Mouse (Mus musculus) liver, embryonic 16.5 days (tissue): ENCODE results near the gene Sbf1. TPM values are rescaled to one million over a fixed set of nuclear protein-coding genes. Genes with fewer than 3 reads are reported as not detected.

Experiments used
- ATAC-seq: fragments of 200-750 bp; cut with Nextera tagmentation; 2 replicates; pipeline ENCODE4 v1.8.0; 2017; ENCODE audit warnings: low read depth, mild to moderate bottlenecking, moderate number of reproducible peaks, moderate library complexity
- H3K27ac ChIP-seq: fragments of 300-500 bp; sonication (generic); 2 replicates; pipeline ENCODE4 v1.5.1; 2014; ENCODE audit warnings: mild to moderate bottlenecking, low read length
- H3K27me3 ChIP-seq: fragments of 300-500 bp; sonication (generic); 2 replicates; pipeline ENCODE4 v1.6.1; 2014; ENCODE audit warnings: low read depth, low read length, mixed read lengths; ENCODE audit not compliant: control insufficient read depth, insufficient read depth
- H3K36me3 ChIP-seq: fragments of 300-500 bp; sonication (generic); 2 replicates; pipeline ENCODE4 v1.6.1; 2014; ENCODE audit warnings: mild to moderate bottlenecking; ENCODE audit not compliant: control insufficient read depth, insufficient read depth
- H3K4me1 ChIP-seq: fragments of 300-500 bp; sonication (generic); 2 replicates; pipeline ENCODE4 v1.6.1; 2014; ENCODE audit warnings: low read depth, low read length, mixed read lengths; ENCODE audit not compliant: control insufficient read depth
- H3K4me2 ChIP-seq: fragments of 300-500 bp; sonication (generic); 2 replicates; pipeline ENCODE4 v1.6.1; 2014; ENCODE audit warnings: low read depth, low read length, mixed read lengths
- H3K4me3 ChIP-seq: fragments of 300-500 bp; sonication (generic); 2 replicates; pipeline ENCODE4 v1.5.1; 2014; ENCODE audit warnings: low read depth, mild to moderate bottlenecking, low read length
- H3K9ac ChIP-seq: fragments of 300-500 bp; sonication (generic); 2 replicates; pipeline ENCODE4 v1.6.1; 2014; ENCODE audit warnings: low read depth, low read length
- H3K9me3 ChIP-seq: fragments of 300-500 bp; sonication (generic); replicated peaks from 2 replicates; pipeline ENCODE4 v1.6.1; 2016; ENCODE audit warnings: low read length; ENCODE audit not compliant: control insufficient read depth
- WGBS: fragments of 180-500 bp; shearing (Covaris S2); extraction: QIAGEN DNeasy Blood & Tissue Kit; methylation state at CpG from one replicate; pipeline ENCODE4 v1.1.7; 2014; ENCODE audit not compliant: insufficient replicate concordance; 5-methylcytosine and 5-hydroxymethylcytosine counted together
- polyA plus RNA-seq: library from polyadenylated mRNA; unstranded; fragments of >200 nt; fragmentation: Nextera tagmentation; extraction: Ambion mirVana; gene quantifications from 2 replicates; pipeline ENCODE4 v1.2.1, GENCODE M21; 2015

Gene Sbf1
- 20.7 and 23.1 TPM in 2 replicates for polyA plus RNA-seq

DNA sequence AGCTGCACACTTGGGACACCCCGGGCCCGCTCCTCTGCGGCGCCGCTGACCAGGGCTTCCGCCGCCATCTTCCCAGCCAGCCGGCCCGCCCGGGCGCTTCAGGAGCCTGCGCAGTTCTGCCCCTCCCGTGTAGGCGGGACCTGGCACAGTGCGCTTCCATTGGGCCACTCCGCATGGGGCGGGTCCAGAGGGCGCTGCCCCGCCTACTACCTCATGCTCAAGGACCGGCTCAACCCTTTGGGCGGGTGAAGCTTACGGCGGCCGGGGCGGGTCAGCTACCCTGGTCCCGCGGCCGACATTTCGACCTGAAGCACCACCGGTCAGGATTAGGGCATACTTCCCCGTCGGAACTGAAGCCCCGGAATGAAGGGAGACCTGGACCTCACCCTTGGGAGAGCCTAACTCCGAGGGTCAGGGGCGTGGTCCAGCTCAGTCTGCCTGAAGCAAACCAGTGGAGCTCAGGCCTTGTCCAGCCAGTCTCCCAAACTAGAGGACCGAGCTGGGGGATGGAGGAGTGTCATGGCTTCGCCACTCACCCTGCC, at the start of gene Sbf1:
Sbf1 (minus strand) TSS at position 122 of the 542 bp plus-strand sequence.
- ATAC-seq = peak; percentile 100
- Histone ChIP-seq H3K27me3 (no peaks in the 10 kb centered on the region), H3K27ac (peak within 1 kb of the TSS; percentile 59), H3K9me3 (no peaks in the 10 kb centered on the region), H3K36me3 (no peaks in the 10 kb centered on the region), H3K4me2 (peak within 1 kb of the TSS; percentile 93), H3K4me3 (peak within 1 kb of the TSS; percentile 97), H3K4me1 (peaks cover 36% of the 10 kb centered on the region), H3K9ac (peak within 1 kb of the TSS; percentile 96)
- WGBS = under 1% methylated on average over 37 of the region's 37 CpGs

DNA sequence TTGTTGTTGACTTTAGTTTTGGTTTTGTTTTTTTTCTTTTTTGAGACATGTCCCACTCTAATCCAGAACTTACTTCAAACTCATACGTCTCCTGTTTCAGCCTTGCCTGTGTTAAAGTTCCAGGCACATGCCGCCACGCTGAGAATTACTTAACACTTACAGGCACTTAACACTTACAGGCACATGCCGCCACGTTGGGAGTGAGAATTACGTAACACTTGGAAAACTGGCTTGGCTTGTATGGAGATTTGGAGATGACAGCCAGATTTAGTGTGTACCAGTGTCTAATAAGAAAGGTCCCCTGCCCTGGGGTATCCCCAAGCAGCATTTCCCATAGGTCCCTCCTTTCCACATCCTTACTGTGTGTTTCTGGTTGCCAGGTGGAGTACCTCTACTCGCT, 47.9 kb upstream of the Sbf1 start:
- 86% methylated on average over 7 of the region's 7 CpGs for WGBS
- peaks cover 69% of the 10 kb centered on the region for H3K36me3 ChIP-seq
- no peak overlapping the region for H3K4me3 ChIP-seq
- peaks cover 7% of the 10 kb centered on the region for H3K4me1 ChIP-seq
- H3K9ac ChIP-seq = no peak overlapping the region
- no peaks in the 10 kb centered on the region for H3K27me3 ChIP-seq
- no peak for ATAC-seq
- H3K9me3 ChIP-seq = no peaks in the 10 kb centered on the region
- H3K27ac ChIP-seq = no peak overlapping the region
- H3K4me2 ChIP-seq = no peak overlapping the region

DNA sequence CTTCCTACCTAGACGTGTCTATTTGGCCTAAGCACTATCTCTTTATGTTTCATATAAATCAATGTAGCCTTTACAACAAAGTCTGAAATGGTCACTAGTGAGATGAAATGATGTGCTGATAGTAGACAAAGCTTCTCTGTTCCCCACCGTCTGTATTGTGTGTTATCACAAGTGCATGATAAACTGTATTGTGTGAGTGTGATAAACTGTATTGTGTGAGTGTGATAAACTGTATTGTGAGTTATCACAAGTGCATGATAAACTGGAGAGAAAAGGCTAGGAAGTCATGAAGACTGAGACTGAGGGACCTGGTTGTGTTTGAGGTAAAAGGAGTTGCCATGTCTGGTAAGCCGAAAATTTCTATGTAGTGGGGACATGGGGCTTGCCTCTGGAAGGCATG, 43.7 kb upstream of the Sbf1 start:
- no peak overlapping the region for H3K27ac ChIP-seq
- peaks cover 27% of the 10 kb centered on the region for H3K4me1 ChIP-seq
- no peak overlapping the region for H3K9ac ChIP-seq
- no peak for ATAC-seq
- no peaks in the 10 kb centered on the region for H3K27me3 ChIP-seq
- H3K4me3 ChIP-seq = no peak overlapping the region
- H3K9me3 ChIP-seq = no peaks in the 10 kb centered on the region
- H3K36me3 ChIP-seq = peaks cover 28% of the 10 kb centered on the region
- no peak overlapping the region for H3K4me2 ChIP-seq
- WGBS = 42% methylated on average over 3 of the region's 3 CpGs

DNA sequence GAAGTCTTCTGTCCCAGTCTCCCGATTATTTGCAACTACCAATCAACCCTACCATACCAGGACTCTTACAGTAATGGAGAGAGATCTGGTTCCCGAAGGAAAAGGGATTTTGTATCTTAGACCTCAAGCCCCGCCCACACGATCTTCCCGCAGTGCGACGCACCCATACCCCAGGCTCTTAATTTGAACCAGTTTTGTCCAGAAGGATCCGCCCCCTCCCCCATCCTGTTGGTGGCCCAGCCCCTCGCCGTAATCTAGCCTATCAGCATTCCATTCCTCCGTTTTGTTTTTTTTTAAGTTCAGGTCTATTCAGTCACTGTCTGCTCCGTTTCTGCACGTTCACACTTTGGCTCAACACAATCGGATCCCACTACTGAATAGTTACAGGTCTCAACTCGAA, 41.3 kb upstream of the Sbf1 start:
- H3K27ac ChIP-seq = peak overlapping the region; percentile 79
- ATAC-seq = peak; percentile 64
- peaks cover 33% of the 10 kb centered on the region for H3K36me3 ChIP-seq
- peaks cover 28% of the 10 kb centered on the region for H3K4me1 ChIP-seq
- peak overlapping the region; percentile 76 for H3K4me2 ChIP-seq
- H3K4me3 ChIP-seq = peak overlapping the region; percentile 80
- H3K9ac ChIP-seq = peak overlapping the region; percentile 81
- whole genome bisulfite sequencing = under 1% methylated on average over 15 of the region's 15 CpGs
- H3K9me3 ChIP-seq = no peaks in the 10 kb centered on the region
- no peaks in the 10 kb centered on the region for H3K27me3 ChIP-seq

DNA sequence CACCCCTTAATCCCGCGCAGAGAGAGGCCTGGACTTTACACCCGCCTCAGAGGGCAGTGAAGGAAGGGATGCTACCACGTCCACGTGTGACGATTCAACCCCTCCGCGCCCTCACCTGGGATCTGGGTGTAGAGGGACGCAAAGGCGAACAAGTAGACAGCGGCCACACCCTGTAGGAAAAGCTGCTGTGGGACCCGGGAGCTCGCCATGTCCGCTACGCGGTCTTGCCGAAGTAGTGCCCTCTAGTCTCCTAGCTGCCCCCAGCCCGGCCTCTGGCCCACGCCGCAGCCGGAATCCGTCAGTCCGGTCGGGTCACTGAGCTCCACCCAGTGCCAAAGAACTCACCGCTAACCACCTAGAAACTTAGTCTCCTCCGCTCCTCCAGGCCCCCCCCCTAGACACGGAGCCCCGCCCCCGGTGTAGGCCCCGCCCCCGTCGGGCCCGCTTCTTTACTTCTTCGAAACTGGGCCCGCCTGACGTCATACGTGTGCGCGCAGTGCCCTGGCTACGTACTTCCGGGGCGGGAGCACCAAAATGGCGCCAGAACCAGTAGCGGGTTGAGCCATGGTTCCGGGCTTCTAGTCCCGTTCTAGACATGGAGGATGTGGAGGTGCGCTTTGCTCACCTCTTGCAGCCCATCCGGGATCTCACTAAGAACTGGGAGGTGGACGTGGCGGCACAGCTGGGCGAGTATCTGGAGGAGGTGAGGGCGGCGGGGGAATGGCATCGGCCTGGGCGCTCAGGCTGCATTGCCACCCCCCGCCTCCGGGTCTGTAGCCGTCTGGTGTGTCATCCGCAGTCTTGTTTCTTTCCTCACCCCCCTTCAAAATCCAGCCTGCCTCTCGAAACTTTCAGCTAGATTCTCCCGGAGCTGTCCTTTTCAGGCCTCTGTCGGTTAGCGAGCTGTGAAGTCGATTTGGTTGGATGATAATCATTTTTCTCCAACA, 40.4 kb upstream of the Sbf1 start, which contains the start of the genes Lmf2 and Ncaph2:
Lmf2 (minus strand) TSS at position 419 of the 947 bp plus-strand sequence.
Ncaph2 (plus strand) TSS at position 479 of the 947 bp plus-strand sequence.
- Histone ChIP-seq H3K27me3 (no peaks in the 10 kb centered on the region), H3K9me3 (no peaks in the 10 kb centered on the region), H3K4me3 (peak within 1 kb of the TSS; percentile 80), H3K4me1 (peaks cover 28% of the 10 kb centered on the region), H3K4me2 (peak within 1 kb of the TSS; percentile 86), H3K36me3 (peaks cover 35% of the 10 kb centered on the region), H3K27ac (peak within 1 kb of the TSS; percentile 88), H3K9ac (peak within 1 kb of the TSS; percentile 93)
- ATAC-seq = peak; percentile 90
- under 1% methylated on average over 64 of the region's 64 CpGs for WGBS

DNA sequence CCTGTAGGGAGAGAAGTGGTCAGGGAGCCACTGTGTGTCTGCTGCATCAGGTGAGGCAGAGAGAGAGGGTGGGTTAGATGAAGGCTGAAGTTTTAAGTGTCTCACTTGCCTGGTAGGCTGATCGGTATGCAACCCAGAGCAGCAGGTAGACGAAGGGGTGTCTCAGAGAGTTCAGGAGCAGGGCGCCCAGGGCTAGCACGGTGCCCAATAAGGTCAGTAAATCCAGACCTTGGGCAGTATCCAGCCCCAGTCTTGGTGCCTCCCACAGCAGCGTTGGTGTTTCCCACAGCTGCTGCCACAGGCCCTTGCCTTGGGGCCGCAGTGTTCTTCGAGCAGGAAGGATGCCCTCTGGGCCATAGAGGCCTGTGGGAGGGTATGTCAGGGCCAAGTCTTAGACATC, 39.3 kb upstream of the Sbf1 start:
- Histone ChIP-seq H3K27me3 (no peaks in the 10 kb centered on the region), H3K9ac (peak overlapping the region; percentile 93), H3K4me3 (peak overlapping the region; percentile 80), H3K4me1 (peaks cover 28% of the 10 kb centered on the region), H3K27ac (peak overlapping the region; percentile 88), H3K4me2 (peak overlapping the region; percentile 86), H3K36me3 (peaks cover 29% of the 10 kb centered on the region), H3K9me3 (no peaks in the 10 kb centered on the region)
- ATAC-seq = no peak
- WGBS = 74% methylated on average over 7 of the region's 7 CpGs

DNA sequence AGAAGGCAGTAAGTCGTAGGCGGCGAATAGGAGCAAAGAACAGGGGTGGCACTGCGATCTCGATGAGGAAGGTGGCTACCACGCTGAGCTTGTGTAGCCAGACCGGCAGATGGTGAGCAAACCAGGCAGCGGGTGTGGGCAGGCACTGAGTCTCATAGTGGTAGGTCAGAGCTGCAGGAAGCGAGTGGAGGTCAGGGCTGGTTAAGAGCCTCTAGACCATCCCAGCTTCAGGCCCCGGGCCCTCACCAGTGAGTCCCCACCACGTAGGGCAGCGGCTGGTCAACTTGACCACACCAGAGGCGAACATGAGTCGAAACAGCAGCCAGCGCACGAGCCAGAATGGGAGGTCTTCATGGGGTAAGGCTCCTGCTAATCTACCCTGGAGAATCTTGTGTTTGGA, 38.7 kb upstream of the Sbf1 start:
- H3K9ac ChIP-seq = peak overlapping the region; percentile 93; the same call in 1 of the 2 replicates

DNA sequence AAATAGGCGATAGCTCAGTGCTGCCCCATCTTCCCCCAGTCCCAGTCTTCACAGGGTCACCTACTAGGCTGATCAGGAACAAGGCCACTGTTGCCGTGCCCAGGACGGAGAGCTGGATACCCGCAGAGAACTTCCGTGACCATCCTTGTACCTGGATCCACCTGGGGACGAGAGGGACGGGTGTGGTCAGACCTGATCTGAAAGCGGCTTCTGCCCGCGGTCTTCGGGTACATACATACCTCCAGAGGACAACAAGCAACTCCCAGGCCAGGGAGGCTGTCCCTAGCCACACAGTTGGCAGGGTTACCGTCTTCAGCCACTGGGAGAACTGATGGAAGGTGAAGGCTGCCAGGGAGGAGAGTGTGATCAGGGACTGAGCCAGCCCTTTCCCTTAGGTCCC, 37.7 kb upstream of the Sbf1 start:
- no peak overlapping the region for H3K4me3 ChIP-seq
- H3K9me3 ChIP-seq = no peaks in the 10 kb centered on the region
- H3K4me1 ChIP-seq = peaks cover 19% of the 10 kb centered on the region
- 92% methylated on average over 12 of the region's 12 CpGs for WGBS
- no peak overlapping the region for H3K9ac ChIP-seq
- no peaks in the 10 kb centered on the region for H3K27me3 ChIP-seq
- H3K4me2 ChIP-seq = no peak overlapping the region
- no peak overlapping the region for H3K27ac ChIP-seq
- H3K36me3 ChIP-seq = peaks cover 29% of the 10 kb centered on the region
- no peak for ATAC-seq

More for the DNA sequence above, 38.7 kb upstream of the Sbf1 start:
- Histone ChIP-seq H3K9me3 (no peaks in the 10 kb centered on the region), H3K27ac (no peak overlapping the region), H3K4me2 (no peak overlapping the region), H3K4me1 (peaks cover 24% of the 10 kb centered on the region), H3K4me3 (peak overlapping the region; percentile 80), H3K27me3 (no peaks in the 10 kb centered on the region), H3K36me3 (peaks cover 29% of the 10 kb centered on the region)
- ATAC-seq = no peak
- WGBS = 90% methylated on average over 16 of the region's 16 CpGs

DNA sequence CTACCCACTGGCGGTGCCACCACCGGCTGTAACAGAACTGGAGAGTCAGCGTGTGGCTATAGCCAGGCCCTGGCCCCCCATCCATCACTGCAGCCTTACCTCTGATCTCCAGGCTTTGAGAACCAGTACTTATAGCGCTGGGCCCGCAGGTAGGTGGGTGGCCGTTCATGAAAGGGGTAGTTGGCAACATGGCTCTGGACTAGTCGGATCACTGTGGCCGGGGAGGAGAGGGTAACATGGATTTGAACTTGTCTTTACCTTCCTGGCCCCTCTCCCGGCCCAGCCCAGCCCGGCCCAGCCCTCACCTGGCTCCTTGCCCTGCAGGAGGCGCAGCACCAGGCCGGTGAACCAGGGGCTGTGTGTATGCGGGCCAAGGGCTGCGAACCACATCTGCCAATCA, 36.9 kb upstream of the Sbf1 start:
- Histone ChIP-seq H3K36me3 (peaks cover 29% of the 10 kb centered on the region), H3K4me2 (no peak overlapping the region), H3K27me3 (no peaks in the 10 kb centered on the region), H3K27ac (no peak overlapping the region), H3K9ac (no peak overlapping the region), H3K4me3 (no peak overlapping the region), H3K9me3 (no peaks in the 10 kb centered on the region), H3K4me1 (peaks cover 13% of the 10 kb centered on the region)
- ATAC-seq = no peak
- 88% methylated on average over 14 of the region's 14 CpGs for whole genome bisulfite sequencing
